Mouse (Mus musculus) lung, adult 18-20 months (tissue): Measurements from ENCODE around the gene Pirt.

Source experiments
- DNase-seq, 2 experiments: peaks; one replicate each; pipeline ENCODE4 v3.0.0; 2022; ENCODE audit warnings: mixed read lengths in 2 of 2

Pirt gene

DNA sequence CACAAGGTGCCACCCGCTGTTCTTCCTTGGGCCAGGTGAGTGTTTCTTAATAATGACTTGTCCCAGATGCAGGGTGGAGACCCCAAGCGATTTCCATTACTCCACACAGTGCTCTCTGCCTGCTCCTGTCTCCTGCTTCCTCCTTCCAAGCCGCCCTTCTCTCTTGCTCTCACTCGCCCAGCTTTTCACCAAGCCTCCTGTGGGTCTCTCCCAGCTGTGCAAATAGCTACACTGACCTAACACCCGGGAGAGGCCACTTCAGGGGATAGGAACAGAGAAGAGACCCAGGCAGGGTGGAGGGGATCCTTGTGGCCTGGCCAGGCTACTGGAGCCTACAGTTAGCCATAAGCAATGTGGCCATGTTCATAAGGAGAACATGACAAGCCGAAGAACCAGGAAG, 35.1 kb downstream of the Pirt start:
- DNase-seq: no peak

DNA sequence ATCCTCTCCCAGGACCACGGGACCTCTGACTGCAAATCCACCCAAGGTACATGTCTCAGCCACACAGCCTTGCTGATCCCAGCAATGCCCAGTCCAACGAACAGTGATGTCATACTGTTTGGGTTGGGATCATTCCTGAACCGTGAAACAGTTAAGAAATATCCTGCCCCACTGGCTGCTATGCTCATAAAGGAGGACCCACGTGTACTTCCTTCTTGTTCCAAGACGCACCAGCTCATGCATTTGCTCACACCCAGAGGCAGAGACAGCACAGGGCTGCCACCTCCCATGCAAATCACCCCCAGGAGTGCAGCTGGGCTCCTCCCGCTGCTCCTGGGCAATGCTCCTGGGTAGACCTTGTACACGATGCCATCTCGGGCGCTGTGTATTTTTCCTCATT, 44.5 kb downstream of the Pirt start, which contains the start of gene Tmem238l:
Tmem238l (plus strand) TSS at position 336 of the 400 bp plus-strand sequence.
- no peak for DNase-seq

DNA sequence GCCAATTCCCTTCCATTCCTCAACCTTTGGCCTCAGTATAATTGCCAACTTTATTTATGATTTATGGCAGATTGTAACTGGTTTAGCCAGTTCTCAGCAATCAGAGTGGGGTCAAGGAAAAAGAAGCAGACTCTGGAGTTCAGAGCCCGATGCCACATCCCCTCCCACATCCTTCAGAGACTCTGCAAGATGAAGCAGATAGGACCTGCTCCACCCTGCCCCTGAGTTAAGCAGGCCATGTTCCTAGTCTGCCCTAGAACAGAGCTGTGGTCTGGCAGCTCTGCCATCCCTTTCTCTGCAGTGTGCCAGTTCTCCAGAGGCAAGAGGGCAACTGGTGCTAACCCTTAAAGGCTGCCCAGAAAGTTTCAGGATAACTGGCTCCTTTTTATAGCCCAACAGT, 49.0 kb downstream of the Pirt start:
- DNase-seq: no peak

DNA sequence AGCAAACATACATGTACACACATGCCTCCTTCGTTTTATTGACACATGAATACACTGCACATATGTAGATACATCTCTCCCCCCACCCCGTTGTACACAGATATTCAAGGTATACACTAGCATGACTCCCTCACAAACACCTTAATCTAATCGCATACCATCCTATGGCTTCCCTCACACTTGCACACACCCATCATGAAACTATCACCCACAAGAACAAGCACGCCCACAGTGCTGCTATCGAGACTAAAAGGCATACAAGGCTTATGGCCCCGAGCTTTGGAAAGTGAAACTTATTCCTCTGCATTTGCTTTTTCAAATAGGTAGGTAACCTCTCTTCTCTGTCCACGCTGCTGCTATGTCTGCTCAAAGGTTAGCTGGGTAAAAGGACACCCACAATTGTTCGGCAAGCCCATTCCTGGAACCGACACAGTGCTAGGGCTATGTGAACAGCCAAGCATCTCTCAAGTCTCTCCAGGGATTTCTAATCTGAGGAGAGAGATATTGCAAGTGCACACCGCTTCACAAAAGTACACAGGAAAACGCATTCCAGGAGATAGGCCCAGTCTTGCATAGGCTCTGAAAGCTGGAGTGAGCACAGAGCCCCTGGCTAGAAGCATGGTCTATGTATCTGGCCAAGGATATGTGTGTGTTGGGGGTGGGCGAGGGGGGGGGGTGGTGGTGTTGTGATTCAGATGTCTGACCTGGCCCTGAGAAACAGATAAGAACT, 49.8 kb downstream of the Pirt start:
- DNase-seq: no peak

DNA sequence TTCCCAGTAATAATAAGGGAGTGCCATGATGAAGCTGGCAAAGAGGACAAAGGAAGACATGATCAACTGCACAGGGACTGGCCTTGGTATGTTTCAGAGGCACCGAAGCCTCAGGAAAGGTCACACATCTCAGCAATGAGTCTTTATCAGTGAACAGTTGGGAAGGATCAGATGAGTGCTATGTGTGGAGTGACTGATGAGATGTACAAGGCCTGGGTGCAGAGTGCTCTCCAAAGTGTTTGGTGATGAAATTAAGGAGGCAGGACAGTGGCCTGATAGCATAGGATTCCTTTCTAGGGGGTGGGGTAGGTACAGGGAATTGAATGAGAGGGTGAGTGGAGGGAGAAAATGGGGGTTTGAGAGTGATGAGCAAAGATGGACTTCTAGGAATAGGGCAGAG, 51.7 kb downstream of the Pirt start:
- DNase-seq: no peak

DNA sequence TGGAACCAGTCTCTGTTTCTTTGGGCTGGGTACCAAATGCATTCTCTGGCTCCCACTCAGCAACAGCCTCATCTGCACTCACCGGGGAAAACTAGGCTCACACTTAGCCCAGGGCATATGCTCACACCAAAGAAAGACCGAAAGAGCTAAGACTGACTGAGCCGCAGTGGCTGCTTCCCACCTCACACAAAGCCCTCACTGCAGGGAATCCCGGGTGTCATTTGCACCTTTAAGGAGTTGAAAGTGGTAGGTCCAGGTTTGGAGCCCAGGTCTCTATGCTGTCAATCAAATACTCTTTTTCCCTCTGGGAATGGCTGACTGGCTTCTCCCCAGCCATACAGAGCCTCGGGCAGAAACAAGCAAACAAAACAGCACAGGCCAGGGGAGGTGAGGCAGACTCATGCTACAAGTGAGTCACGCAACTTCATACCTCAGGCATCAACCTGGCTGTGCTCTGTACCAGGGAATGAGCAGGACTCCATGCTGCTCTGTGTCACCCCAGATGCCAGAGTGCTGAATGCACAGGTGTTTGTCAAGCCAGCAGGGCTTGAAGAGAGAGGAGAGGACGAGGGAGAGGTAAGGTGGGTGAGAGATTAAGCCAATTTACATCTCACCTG, 54.8 kb downstream of the Pirt start:
- no peak for DNase-seq

DNA sequence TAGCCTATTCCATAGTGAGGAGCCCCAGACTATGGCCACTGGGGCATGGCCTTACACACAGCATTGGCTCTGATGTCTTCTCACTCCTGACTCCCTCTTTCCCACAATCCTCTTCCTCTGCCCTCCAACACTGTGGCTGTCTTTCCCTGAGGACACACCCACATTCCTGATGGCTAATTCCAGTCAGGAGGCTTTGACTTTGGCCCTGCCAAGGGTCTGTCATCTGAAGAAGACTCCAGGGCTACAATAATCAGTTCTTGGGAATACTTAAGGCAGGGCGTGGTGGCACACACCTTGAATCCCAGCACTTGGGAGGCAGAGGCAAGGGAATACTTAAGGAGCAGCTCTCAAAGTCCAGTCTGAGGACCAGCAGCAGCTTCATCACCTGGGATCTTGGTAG, 56.8 kb downstream of the Pirt start:
- DNase-seq: no peak

DNA sequence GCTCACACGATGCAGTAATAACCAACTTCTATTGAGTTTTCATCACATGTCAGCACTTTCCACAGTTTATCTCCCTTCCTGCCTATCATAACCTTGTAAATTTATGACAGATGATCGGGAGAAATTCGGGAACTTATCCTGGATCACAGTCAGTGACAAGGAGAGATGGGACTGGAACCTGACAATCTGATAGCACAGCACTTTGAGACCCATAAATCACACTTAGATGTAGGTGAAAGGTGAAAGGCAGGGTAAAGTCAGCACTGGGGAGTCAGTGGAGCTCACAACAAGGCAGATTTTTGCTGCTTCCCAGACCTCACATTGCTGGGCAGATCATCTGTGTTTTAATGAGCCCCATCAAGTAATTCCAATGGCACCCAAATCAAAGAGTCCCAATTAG, 61.7 kb downstream of the Pirt start:
- no peak for DNase-seq

DNA sequence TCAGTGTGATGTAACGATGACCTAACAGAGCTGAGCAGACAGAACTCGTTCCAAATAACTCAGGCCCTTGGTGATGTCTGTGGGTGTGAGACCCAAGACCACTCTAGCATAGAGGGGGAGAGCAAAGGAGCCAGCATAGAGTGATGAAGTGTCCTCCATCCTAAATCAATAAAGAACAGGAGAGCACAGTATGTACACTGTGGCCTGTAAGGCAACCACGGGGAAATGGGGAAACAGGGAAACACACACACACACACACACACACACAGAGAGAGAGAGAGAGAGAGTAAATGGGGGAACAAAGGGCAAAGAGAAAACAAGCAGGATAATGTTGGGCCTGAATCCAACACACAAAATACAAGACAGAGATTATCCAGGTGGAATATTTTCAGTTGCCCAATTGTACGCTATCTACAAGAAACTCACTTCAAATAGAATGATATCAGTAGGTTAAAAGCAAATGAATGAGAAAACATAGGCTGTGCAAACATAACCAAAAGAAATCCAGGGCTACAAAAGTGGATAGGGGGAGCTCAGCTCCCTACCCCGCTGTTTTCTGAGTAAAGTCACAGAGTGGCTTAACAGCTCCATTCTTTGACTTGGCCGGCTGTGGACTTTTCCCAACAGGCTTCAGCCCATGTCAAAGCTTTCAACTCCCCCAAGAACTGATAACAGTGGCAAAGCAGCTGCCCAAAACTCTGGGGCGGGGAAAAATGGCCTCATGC, 64.0 kb downstream of the Pirt start:
- no peak for DNase-seq
